Mouse (Mus musculus) heart, postnatal 4 days (tissue): ENCODE results near the gene Olfr617. TPM values are rescaled to one million over a fixed set of nuclear protein-coding genes. Genes with fewer than 3 reads are reported as not detected.
"Not testable (repeated sequence)": the region's sequence is repeated elsewhere in the genome, so short reads cannot be mapped to it uniquely, and the experiment has no call there.

Experiments used
- DNase-seq: peaks from one replicate; pipeline ENCODE4 v3.0.0; 2021
- microRNA-seq, 2 experiments: library from miRNA; unstranded; fragments of <30 nt; microRNA quantifications; one replicate each; pipeline ENCODE4 v1.2.0; 2021 to 2022
- total RNA-seq, 2 experiments: library from RNA; stranded (reverse); gene quantifications; 2 replicates each; pipeline ENCODE4 v1.2.3; 2021

Olfr617 gene
- not detected for total RNA-seq

GRCm38 (mm10) chr7:103572761-103573160 is at the start of gene Olfr617:
Gene Olfr617 (plus strand): TSS chr7:103573061.
- DNase-seq = no peak

- not testable (repeated sequence) for DNase-seq
Measured at GRCm38 (mm10) chr7:103542617-103543016, 30.2 kb upstream of the Olfr617 start, which contains the start of gene Olfr612. Gene Olfr612 (minus strand): TSS chr7:103542717.

GRCm38 (mm10) chr7:103547774-103548173 is 25.1 kb upstream of the Olfr617 start, which contains the start of gene Olfr613:
Gene Olfr613 (plus strand): TSS chr7:103548074.
- DNase-seq = no peak

GRCm38 (mm10) chr7:103555779-103556178 is 17.1 kb upstream of the Olfr617 start, which contains the start of gene Olfr615:
Gene Olfr615 (plus strand): TSS chr7:103556079.
- no peak for DNase-seq

GRCm38 (mm10) chr7:103569043-103569442 is 3.8 kb upstream of the Olfr617 start, which contains the start of gene Olfr616:
Gene Olfr616 (minus strand): TSS chr7:103569143.
- DNase-seq = no peak

GRCm38 (mm10) chr7:103589803-103590202 is 16.9 kb downstream of the Olfr617 start, which contains the start of gene Olfr618:
Gene Olfr618 (plus strand): TSS chr7:103590103.
- no peak for DNase-seq

- no peak for DNase-seq
Measured at GRCm38 (mm10) chr7:103600275-103600674, 27.4 kb downstream of the Olfr617 start, which contains the start of gene Olfr619. Gene Olfr619 (plus strand): TSS chr7:103600575.

GRCm38 (mm10) chr7:103607425-103607824 is 34.6 kb downstream of the Olfr617 start:
- DNase-seq = no peak

GRCm38 (mm10) chr7:103612434-103612833 is 39.6 kb downstream of the Olfr617 start, which contains the start of gene Olfr620:
Gene Olfr620 (minus strand): TSS chr7:103612534.
- no peak for DNase-seq

Small RNAs within 50 kb of the gene (microRNA-seq; reads per million reads assigned to microRNA genes)
- 0 reads per million in 2 experiments for gene Gm26506

Other genes with a start within 250 kb of the Olfr617 start
- gene Olfr598, start 249.5 kb upstream of the Olfr617 start, total RNA-seq = not detected
- gene Olfr599, start 237.1 kb upstream of the Olfr617 start, total RNA-seq = not detected
- gene Olfr600, start 223.4 kb upstream of the Olfr617 start, total RNA-seq = not detected
- gene Olfr601, start 210.4 kb upstream of the Olfr617 start, total RNA-seq = not detected
- not detected for gene Olfr603, start 186.9 kb upstream of the Olfr617 start, total RNA-seq
- under 1 TPM in 1 of 2 experiments, not detected in 1; 0.21 TPM for gene Usp17lc, start 158.0 kb upstream of the Olfr617 start, total RNA-seq
- not detected for gene Olfr605, start 127.6 kb upstream of the Olfr617 start, total RNA-seq
- gene Olfr606, start 124.0 kb upstream of the Olfr617 start, total RNA-seq = not detected
- not detected for gene Olfr607, start 108.9 kb upstream of the Olfr617 start, total RNA-seq
- 1 to 10 TPM; 3.8 to 4.1 TPM for gene Olfr608, start 103.2 kb upstream of the Olfr617 start, total RNA-seq
- gene Olfr609, start 75.0 kb upstream of the Olfr617 start, total RNA-seq = not detected
- gene Olfr610, start 60.9 kb upstream of the Olfr617 start, total RNA-seq = not detected
- gene Olfr611, start 52.2 kb upstream of the Olfr617 start, total RNA-seq = not detected
- gene Olfr612, start 30.3 kb upstream of the Olfr617 start, total RNA-seq = not detected
- gene Olfr613, start 25.0 kb upstream of the Olfr617 start, total RNA-seq = not detected
- not detected for gene Olfr615, start 17.0 kb upstream of the Olfr617 start, total RNA-seq
- not detected for gene Olfr616, start 3.9 kb upstream of the Olfr617 start, total RNA-seq
- not detected for gene Olfr618, start 17.0 kb downstream of the Olfr617 start, total RNA-seq
- not detected for gene Olfr619, start 27.5 kb downstream of the Olfr617 start, total RNA-seq
- gene Olfr620, start 39.5 kb downstream of the Olfr617 start, total RNA-seq = not detected
- not detected for gene Olfr622, start 69.6 kb downstream of the Olfr617 start, total RNA-seq
- not detected for gene Olfr623, start 90.6 kb downstream of the Olfr617 start, total RNA-seq
- gene Olfr624, start 98.1 kb downstream of the Olfr617 start, total RNA-seq = not detected
- gene Olfr625-ps1, start 109.7 kb downstream of the Olfr617 start, total RNA-seq = not detected
- not detected for gene Olfr243, start 141.6 kb downstream of the Olfr617 start, total RNA-seq
- gene Olfr628, start 157.3 kb downstream of the Olfr617 start, total RNA-seq = not detected
- not detected for gene Olfr629, start 171.9 kb downstream of the Olfr617 start, total RNA-seq
- gene Olfr630, start 184.3 kb downstream of the Olfr617 start, total RNA-seq = not detected
- not detected for gene Olfr69, start 198.5 kb downstream of the Olfr617 start, total RNA-seq
- not detected for gene Olfr68, start 206.6 kb downstream of the Olfr617 start, total RNA-seq
- not detected for gene Olfr67, start 218.8 kb downstream of the Olfr617 start, total RNA-seq
- gene Hbb-bt, start 240.9 kb downstream of the Olfr617 start, total RNA-seq = 1,000 to 10,000 TPM in 1 of 2 experiments, 100 to 1,000 TPM in 1; 541 to 1,864 TPM